Mouse (Mus musculus): ENCODE results near the gene Zfp473.
A peak's percentile ranks its signal among the peaks of the same experiment; 100 is the strongest.
"Not testable (repeated sequence)": the region's sequence is repeated elsewhere in the genome, so short reads cannot be mapped to it uniquely, and the experiment has no call there.

Zfp473 gene

DNA sequence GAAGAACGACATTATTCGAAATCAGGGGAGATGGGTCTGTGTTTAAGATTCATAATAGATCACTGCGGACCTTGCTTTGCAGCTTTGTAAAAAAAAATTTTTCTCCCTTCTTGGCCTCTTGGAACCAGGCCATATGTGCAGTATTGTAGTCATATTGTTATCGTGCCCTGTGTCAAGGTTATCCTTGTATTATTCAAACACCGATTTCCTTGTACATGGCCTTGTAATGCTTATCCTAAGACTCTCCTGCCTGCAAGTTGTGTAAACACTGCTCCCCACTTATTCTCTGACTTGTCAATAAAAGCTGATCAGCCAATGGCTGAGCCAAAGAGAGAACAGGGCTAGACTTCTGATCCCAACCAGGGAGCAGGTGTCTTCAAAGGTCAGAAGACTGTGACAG lies 28.8 kb downstream of the Zfp473 start:
- no peak for DNase-seq (ENCODE audit: low spot score)

DNA sequence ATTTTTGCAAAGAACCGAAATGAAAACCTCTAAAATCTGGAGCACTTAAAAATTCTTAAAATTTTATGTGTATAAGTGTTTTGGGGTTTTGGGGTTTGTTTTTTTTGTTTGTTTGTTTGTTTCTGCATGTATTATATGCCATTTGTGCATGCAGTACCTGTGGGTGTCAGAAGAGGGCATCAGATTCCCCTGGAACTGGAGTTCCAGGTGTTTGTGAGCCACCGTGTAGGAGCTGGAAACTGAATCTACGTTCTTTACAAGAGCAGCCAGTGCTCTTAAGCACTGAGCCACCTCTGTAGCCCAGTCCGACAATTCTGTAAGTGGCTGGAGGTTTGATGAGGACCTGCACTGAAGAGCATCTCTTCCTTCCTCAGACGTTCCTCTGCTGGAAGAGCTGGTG lies 41.0 kb downstream of the Zfp473 start:
- DNase-seq (ENCODE audit: low spot score) = no peak

DNA sequence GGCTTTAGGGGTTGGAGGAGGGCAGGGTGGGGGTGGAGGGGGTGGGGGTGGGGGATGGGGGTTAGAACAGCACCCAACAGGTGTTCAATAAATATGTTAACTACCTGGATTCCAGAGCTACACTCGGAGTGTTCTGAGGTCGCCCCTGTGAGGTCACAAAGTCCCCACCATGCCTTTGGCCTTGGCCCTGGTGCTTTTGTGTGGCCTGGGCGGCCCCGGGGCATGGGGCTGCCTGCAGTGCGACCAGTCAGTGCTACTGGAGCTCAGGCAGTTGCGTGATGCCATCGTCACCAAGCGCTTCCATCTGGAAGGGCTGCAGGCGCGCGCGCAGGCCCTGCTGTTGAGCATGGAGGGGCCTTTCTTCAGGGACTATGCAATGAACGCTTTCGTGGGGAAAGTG lies 42.3 kb downstream of the Zfp473 start, which contains the start of gene Izumo2:
Gene Izumo2 (plus strand): TSS at position 169 of the 400 bp plus-strand sequence.
- no peak for DNase-seq (ENCODE audit: low spot score)

DNA sequence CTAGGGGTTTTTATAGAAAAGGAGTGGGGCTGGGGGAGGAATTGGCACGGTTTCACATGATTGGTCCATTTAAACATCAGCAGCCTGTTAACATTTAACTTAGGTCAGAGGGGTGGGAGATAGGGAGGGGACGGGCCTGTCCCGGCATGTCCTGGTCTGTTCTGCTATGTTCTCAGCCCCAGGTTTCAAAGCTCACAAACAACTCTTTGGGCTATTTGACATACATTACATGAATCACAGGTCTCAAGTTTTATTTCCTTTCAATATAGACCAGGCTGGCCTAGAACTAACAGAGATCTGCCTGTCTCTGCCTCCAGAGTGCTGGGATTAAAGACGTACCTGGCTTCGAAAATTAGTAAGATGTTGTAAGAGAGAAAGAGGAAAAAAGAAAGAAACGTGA lies 42.8 kb downstream of the Zfp473 start:
- not testable (repeated sequence) for DNase-seq (ENCODE audit: low spot score)

DNA sequence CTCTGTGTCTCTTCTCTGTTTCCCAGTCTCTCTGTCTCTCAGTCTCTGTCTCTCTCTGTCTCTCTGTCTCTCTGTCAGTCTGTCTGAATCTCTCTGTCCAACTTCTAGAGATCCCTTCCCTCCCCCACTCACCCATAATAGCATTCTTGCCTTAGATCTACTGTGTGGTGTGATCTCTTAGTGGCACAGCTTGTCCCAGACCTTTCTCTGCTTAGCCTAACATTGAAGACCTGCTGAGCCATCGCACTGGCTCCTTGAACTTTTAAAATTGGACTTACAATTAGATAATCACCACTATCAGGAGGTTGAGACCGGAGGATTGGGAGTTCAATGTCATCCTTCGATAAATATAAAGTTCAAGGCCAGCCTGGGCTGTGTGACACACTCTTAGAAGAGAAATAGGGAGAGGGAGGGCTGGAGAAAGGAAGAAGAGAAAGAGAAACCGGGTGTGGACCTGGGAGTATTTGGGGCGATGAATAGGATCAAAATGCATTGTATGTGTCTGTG lies 43.6 kb downstream of the Zfp473 start:
- DNase-seq (ENCODE audit: low spot score) = no peak

DNA sequence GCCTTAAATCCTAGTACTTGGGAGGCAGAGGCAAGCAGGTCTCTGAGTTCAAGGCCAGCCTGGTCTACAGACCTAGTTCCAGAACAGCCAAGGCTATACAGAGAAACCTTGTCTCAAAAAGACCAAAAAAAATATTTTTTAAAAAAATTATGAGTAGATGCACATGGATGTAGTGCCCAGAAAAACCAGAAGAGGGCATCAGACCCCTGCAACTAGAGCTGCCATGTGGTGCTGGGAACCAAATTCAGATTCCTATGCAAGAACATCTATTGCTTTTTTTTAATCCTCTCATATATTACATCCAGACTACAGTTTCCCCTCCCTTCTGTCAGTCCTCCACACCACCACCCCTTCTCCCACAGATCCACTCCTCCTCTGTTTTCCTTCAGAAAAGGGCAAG lies 44.5 kb downstream of the Zfp473 start:
- DNase-seq (ENCODE audit: low spot score) = no peak

DNA sequence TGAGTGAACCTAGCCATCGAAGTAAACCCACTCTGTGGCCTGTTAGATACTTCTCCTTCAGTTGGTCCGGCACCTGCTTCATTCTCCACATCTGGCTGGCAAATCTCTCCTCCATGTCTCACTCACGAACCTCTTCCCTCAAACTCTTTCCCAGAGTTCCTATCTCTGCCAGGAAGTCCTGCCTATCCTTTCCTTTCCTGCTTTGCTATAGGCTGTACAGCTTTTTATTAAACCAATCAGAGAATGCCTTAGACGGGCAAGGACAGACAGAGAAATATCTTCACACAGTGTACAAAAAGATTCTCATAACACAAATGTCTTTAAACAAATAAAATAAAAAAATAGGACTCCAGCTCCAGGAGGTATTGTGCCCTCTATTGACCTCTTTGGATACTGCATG lies 45.8 kb downstream of the Zfp473 start:
- DNase-seq (ENCODE audit: low spot score) = no peak

DNA sequence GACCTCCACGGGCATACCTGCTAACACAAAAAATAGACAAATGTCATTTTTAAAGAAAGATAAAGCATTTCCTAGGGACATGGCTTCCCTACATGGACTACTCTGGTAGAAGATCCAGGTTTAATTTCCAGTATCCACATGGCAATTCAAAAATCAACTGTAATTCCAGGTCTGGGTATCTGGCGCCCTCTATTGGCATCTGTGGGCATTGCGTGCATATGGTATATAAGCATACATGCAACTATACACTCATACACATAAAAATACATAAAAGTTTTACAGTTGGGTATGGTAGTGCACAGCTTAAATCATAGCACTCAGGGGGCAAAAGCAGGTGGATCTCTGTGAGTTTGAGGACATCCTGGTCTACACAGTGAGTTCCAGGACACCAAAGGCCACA lies 46.5 kb downstream of the Zfp473 start:
- peak; percentile 27 for DNase-seq (ENCODE audit: low spot score)

DNA sequence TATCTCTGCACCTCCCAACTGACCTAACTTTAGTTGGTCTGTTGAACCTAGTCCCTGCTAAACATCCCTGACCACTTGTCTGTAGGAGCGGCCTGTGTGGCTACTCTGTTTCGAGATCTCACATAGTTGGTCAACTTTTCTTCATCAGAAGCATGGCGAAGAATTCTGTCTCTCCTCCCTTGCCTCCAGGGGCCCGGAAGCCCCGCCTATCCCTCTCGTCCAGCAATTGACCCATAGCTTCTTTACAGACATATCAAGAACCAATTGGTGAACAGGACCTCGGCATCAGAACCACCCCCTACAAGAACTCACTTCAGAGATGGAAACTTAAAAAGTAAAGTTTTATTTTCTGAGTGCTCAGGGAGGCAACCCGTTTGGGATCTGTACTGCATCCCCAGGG lies 47.9 kb downstream of the Zfp473 start:
- DNase-seq (ENCODE audit: low spot score) = no peak

DNA sequence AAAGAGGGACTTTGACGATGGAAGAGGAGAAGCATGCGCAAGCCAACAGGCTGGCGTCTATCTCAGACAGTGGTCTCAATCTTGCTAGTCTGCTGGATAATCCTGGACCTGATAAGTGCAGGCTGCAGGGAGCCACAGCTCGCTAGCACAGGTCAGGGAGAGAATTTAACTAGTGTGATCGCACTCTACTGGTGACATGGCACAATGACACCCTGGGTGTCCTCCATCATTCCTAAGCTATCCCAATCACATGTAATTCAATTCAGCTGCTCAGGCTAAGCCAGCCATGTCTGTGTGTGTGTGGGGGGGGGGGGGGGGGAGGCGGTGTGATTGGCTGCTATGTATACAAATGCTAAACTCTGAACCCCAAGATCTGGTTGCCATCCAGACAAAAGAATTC lies 48.9 kb downstream of the Zfp473 start:
- DNase-seq (ENCODE audit: low spot score) = peak; percentile 19

DNA sequence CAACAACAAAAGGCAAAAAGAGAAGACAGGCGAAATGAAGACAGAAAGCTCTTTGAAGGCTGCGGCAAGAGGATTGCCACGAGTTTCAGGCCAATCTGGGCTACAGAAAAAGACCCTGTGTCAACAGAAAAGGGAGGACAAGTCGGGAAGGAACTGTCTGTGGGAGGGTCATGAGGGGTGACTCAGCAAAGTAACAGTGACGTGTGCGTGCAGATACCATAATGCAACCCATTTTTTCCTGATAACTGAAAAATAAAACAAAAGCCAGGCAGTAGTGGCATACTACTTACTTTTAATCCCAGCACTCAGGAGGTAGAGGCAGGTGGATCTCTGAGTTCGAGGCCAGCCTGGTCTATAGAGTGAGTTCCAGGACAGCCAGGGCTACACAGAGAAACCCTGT lies 52.9 kb downstream of the Zfp473 start:
- DNase-seq (ENCODE audit: low spot score) = no peak

DNA sequence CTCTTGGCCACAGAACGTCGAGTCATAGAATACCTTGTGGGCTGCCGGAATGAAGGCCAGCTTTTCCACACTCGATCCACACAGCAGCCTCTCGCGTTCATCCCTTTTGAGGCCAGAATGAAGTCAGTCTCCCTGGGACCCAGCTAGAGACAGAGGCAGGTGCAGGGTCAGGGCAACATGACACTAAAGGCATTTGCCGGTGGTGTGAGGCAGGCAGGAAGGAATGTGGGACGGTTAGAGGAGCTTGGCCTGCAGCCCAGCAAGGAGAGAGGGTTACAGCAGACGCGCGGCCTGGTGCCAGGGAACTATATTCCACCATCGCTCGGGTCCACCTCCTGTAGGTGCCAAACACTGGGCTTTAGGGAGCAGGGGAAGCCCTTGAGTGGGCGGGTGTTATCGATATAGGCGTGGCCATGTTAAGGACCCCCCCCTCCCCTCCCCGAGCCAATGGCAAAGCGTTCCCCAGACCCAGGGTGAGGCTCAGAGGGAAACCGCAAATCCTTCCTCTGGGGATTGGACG lies 53.6 kb downstream of the Zfp473 start:
- DNase-seq (ENCODE audit: low spot score) = peak; percentile 72

DNA sequence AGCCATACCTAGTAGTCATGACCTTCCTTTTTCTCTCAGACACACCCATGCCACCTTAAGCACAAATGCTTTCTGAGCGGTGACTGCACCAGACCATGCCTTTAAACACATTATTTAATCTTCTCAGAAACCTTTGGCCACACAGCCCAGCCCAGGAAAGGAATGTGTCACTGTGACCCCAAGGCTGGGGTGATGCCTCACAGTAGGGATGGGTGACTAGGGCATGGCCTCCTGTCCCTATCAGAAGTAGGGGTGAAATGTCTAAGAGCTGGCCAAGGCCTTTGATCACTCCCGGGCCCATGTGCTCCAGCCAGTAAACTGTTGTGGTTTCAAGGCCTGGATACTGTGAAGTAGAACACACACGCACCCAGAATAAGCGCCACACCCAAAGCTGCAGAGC lies 55.6 kb downstream of the Zfp473 start:
- no peak for DNase-seq (ENCODE audit: low spot score)

DNA sequence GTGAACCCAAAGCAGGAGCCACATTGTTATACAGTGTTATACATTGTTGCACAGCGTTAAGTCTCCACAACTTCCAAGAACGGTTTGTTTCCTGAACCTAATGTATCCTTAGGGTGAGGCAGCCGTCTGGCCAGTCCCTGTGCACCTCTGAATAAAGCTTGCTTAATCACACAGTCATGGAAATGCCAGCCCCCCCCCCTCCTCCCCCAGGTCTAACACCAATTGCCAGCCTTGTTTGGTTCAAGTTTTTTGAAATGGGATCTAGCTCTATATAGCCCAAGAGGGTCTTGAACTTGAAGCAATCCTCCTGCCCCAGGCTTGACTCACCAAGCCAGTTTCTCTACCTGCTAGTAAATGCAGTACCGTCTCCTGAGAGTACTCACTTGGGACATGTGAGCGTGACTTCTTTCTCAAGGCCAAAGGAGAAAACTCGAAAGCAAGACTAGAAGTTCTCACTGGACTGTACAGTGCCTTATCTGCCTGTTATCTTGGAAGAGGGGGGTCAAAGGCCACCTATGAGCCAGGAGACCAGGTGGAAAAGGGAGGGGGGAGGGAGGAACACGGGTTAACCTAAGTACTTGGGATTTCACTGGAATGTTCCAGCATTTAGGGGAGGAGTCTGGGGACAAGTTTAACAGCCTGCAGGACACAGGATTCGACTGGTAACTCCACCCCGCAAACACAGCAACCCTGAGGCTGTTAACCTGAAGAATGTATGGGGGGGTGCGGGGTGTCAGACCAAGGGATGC lies 57.2 kb downstream of the Zfp473 start:
- DNase-seq (ENCODE audit: low spot score) = no peak

DNA sequence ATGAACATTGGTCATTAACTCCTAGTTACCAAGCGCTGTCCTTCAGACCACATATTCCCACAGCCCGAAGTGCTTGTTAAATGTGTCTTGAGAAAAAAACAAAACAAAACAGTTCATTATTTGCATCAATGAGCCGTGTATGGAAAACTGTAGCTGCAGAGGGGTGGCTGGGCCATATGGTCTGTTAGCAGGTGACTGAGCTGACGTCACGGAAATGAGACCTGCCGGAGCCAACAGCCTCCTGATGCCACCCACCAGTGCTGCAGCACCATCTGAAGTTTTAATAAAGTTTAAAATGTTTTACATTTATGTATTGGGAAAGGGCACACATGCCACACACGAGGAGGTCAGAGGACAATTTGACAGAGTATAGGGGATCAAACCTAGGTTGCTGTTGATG lies 61.5 kb downstream of the Zfp473 start:
- DNase-seq (ENCODE audit: low spot score) = no peak

DNA sequence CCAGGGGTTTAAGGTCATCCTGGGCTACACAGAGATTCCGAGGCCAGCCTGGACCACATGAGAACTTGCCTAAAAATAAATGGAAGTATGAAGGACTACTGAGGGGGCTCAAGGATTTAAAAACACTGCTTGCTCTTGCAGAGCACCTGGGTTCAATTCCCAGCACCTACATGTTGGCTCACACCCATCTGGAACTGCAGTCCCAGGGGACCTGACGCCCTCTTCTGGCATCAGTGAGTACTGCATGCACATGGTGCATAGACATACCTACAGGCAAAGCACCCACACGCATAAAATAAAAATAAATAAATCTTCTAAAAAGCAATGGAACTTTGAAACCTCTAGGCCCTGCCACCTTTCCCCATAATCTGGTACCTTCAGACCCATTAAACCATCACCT lies 62.0 kb downstream of the Zfp473 start:
- no peak for DNase-seq (ENCODE audit: low spot score)

DNA sequence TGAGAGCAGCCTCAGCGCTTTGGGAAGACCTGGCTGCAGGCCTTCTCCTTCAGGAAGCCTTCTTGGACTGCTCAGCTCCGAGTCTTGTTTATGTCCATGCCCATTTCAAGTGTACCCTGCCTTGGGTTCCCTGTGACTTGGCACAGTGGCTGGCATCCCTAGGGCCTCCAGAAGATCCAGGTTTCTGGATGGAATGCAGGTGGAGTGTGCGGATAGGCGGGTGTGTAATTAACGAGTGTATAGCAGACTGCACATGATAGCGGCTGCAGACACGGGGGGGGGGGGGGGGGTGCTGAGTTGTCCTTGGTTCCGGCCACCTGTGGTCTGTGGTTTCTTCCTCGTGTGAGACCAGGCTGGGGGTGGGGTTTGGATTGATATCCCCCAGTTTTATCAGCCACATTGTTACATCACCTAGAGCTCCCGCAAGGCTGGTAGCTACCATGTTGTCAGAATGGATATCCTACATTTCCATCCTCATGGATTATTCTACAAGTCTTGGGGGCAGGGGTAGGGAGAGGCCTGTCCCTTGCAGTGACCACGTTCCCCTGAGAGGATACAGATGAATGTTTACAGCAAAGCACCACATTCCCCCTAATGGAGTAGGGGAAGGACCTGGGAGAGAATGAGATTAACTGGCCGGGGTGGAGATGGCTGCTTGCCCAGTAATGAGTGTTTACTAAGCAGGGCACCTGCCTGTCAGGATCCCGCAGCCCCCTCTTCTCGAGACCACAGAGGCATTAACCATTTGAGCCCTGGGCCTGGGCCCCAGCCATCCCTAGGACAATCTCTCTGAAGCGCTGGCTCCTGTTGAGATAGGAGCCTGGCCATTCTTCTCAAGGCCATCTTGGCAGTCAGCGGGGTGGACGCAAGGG lies 65.1 kb downstream of the Zfp473 start:
- DNase-seq (ENCODE audit: low spot score) = no peak

DNA sequence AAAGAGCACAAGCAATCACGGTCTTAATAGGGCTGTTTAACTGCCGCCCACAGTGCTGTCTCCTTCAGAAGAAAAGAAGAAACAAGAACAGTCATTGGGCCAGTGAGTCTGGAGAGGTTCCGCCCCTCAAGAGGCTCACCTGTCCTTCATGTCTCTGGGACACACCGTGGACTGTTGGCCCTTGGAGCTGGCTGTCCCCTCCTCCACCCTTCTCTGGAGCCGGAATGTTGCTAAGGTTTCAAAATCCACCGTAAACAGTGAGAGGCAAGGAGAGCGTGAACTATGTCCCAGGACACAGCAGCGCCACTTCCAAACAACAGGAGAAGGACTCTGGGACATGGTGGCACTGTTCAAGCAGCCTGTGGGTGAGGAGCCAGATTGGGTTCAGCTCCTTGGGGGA lies 67.2 kb downstream of the Zfp473 start:
- no peak for DNase-seq (ENCODE audit: low spot score)

All from urinary bladder, postnatal 14 days (tissue).